Mouse (Mus musculus) cerebellum, postnatal 4 days (tissue): ENCODE data around the gene Gm5930.
"Not testable (repeated sequence)": the region's sequence is repeated elsewhere in the genome, so short reads cannot be mapped to it uniquely, and the experiment has no call there.

Experiments used
- DNase-seq, 2 experiments: peaks; one replicate each; pipeline ENCODE4 v3.0.0; 2022; ENCODE audit warnings: low spot score in 2 of 2, mixed read lengths in 1 of 2

Gm5930 gene

DNA sequence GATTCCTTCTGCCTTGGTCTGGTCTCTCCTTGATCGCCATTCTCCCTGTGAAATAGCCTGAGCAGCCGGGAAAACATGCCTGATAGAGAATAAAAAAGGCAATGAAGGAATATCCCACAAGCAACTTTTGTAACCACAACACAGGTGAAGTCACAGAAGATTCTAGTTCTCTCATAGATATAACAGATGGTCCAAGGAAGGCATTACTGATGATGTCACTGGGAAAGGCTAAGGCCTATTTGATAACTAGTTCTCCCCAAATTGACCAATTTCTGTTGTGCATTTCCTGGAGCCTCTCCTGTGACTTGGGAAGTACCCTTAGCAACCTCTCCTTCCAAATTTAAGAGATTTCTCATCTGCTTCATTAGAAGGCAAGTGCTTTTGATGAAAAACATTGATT, at the start of gene Gm5930:
Gene Gm5930, minus strand, starts transcription at position 101 of the 400 bp plus-strand sequence.
- DNase-seq, result not testable (repeated sequence)

GRCm38 (mm10) chr14:44384233-44384632, 45.8 kb upstream of the Gm5930 start:
- not testable (repeated sequence) for DNase-seq

DNA sequence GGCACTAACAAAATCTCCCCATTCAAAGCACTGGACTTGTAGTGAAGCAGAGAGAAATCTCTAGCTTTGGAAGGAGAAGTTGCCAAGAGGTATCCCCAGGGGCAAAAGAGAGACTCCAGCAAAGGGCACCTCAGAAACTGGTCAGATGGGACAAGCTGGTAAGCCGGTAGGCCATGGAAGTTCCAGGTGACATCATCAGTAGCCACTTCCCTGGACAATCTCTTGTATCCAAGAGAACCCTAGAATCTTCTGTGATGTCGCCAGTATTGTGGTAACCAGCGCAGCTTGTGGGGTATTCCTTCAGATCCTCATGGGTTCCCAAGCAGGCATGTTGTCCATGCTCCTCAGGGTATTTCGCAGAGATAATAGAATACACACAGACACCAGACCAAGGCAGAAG, 26.7 kb upstream of the Gm5930 start, which contains the start of gene Gm8229:
Gene Gm8229, plus strand, starts transcription at position 301 of the 400 bp plus-strand sequence.
- not testable (repeated sequence) for DNase-seq

- not testable (repeated sequence) for DNase-seq
These were observed 23.9 kb upstream of the Gm5930 start for GRCm38 (mm10) chr14:44362301-44362700.

DNA sequence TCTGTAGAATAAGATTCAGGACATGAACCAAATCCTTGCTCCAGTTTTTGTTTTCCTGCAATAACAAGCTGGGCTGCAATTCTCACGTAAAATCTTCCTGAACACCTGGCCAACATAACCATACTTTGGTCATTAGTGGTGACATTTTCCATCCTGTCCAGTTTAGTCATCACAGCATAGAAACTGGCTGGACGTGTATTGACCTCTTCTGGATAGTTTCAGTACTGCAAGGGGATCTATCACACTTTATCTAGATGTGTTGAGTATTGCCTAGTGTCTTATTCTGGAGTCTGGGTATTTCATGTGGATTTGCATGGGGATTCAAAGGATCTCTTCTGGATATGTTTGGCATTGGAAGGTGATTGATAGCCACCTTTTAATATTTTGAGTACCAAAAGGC, 23.0 kb upstream of the Gm5930 start:
- not testable (repeated sequence) for DNase-seq

GRCm38 (mm10) chr14:44312049-44312448, 26.3 kb downstream of the Gm5930 start:
- not testable (repeated sequence) for DNase-seq

DNA sequence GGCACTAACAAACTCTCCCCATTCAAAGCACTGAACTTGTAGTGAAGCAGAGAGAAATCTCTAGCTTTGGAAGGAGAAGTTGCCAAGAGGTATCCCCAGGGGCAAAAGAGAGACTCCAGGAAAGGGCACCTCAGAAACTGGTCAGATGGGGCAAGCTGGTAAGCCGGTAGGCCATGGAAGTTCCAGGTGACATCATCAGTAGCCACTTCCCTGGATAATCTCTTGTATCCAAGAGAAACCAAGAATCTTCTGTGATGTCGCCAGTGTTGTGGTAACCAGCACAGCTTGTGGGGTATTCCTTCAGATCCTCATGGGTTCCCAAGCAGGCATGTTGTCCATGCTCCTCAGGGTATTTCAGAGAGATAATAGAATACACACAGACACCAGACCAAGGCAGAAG, 53.1 kb downstream of the Gm5930 start, which contains the start of gene Gm8220:
Gene Gm8220, plus strand, starts transcription at position 301 of the 400 bp plus-strand sequence.
- DNase-seq, result not testable (repeated sequence)
